Mouse (Mus musculus) C2C12 (cell line): ENCODE measurements around the gene Psme2.

Source experiments
- CEBPB ChIP-seq: IDR thresholded peaks from one replicate; pipeline ENCODE4 v1.6.1; 2011; ENCODE audit warnings: low read depth, mild to moderate bottlenecking, control low read depth, moderate library complexity
- CTCF ChIP-seq: IDR thresholded peaks from one replicate; pipeline ENCODE4 v1.5.1; 2011; ENCODE audit not compliant: control insufficient read depth, insufficient read depth, insufficient read length
- MAX ChIP-seq: IDR thresholded peaks from one replicate; pipeline ENCODE4 v1.6.1; 2011; ENCODE audit warnings: mild to moderate bottlenecking, control low read depth
- USF1 ChIP-seq: IDR thresholded peaks from one replicate; pipeline ENCODE4 v1.6.1; 2011; ENCODE audit warnings: low read depth, mild to moderate bottlenecking, control low read depth, moderate library complexity

DNA sequence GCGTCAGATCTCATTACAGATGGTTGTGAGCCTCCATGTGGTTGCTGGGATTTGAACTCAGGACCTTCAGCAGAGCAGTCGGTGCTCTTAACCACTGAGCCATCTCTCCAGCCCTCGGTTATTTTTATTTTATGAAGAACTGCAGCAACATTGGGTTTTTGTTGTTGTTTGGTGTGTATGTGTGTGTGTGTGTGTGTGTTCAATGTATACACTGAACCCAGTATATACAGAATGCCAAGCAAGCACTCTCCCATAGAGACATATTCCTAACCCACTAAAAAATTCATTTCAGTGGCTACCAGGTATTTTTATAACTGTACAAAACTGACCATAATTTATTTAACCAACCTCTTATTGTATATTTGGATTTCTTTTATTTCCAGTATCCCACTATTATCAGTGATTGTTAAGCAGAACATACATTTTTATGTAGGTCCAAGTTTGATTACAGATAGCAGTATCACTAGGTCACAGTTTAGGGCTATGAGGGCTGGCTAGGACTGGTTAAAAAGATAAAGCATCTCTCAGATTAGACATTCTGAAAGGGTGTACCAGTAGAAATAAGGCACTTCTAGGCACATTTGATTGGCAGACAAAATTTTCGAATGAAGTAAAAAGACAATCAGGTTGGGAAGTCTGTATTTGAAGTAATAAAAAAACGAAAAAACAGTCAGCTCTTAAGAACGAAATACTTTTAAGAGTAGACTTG is 32.0 kb downstream of the Psme2 start:
- TF ChIP-seq CEBPB (no peak), CTCF (no peak), USF1 (no peak), MAX (no peak)
